Mouse (Mus musculus) CH12.LX (cell line): ENCODE results near the gene Sema6d.

ENCODE experiments used
- CHD1 ChIP-seq: IDR thresholded peaks from 2 replicates; pipeline ENCODE4 v1.6.1; 2012; ENCODE audit warnings: low read depth, low read length, improper control_type of control experiment, inconsistent platforms
- CTCF ChIP-seq, 2 experiments: IDR thresholded peaks in 1 of 2; conservative IDR thresholded peaks in 1 of 2; 2 replicates each; pipeline ENCODE4 v1.5.1; 2011 to 2012; ENCODE audit warnings: low read depth in 2 of 2, low read length in 2 of 2, improper control_type of control experiment in 1 of 2, inconsistent platforms in 1 of 2, mild to moderate bottlenecking in 1 of 2, moderate library complexity in 1 of 2
- EP300 ChIP-seq: IDR thresholded peaks from 2 replicates; pipeline ENCODE4 v1.6.1; 2011; ENCODE audit warnings: low read length, improper control_type of control experiment
- GABPA ChIP-seq: IDR thresholded peaks from 2 replicates; pipeline ENCODE4 v1.6.1; 2012; ENCODE audit warnings: low read depth, low read length, improper control_type of control experiment, inconsistent platforms; ENCODE audit not compliant: insufficient replicate concordance
- HCFC1 ChIP-seq: IDR thresholded peaks from 2 replicates; pipeline ENCODE4 v1.6.1; 2012; ENCODE audit warnings: low read depth, mild to moderate bottlenecking, inconsistent platforms, low read length, improper control_type of control experiment
- JUN ChIP-seq: IDR thresholded peaks from 2 replicates; pipeline ENCODE4 v1.6.1; 2011; ENCODE audit warnings: low read depth, mild to moderate bottlenecking, low read length, improper control_type of control experiment, moderate library complexity; ENCODE audit not compliant: insufficient read depth
- POLR2A ChIP-seq: IDR thresholded peaks from 2 replicates; pipeline ENCODE4 v1.6.1; 2011; ENCODE audit warnings: low read depth, mild to moderate bottlenecking, improper control_type of control experiment, low read length
- RAD21 ChIP-seq: IDR thresholded peaks from 2 replicates; pipeline ENCODE4 v1.6.1; 2011; ENCODE audit warnings: low read depth, mild to moderate bottlenecking, low read length, improper control_type of control experiment, moderate library complexity
- SMC3 ChIP-seq: IDR thresholded peaks from 2 replicates; pipeline ENCODE4 v1.6.1; 2011; ENCODE audit warnings: low read depth, low read length, improper control_type of control experiment
- TCF12 ChIP-seq: IDR thresholded peaks from 2 replicates; pipeline ENCODE4 v1.6.1; 2014; ENCODE audit warnings: low read depth, mild to moderate bottlenecking, inconsistent platforms, low read length, improper control_type of control experiment
- USF1 ChIP-seq: IDR thresholded peaks from 2 replicates; pipeline ENCODE4 v1.6.1; 2014; ENCODE audit warnings: low read depth, mild to moderate bottlenecking, inconsistent platforms, low read length, improper control_type of control experiment
- ZC3H11A ChIP-seq: IDR thresholded peaks from 2 replicates; pipeline ENCODE4 v1.6.1; 2012; ENCODE audit warnings: low read depth, mild to moderate bottlenecking, inconsistent platforms, low read length, improper control_type of control experiment
- ZNF384 ChIP-seq: IDR thresholded peaks from 2 replicates; pipeline ENCODE4 v1.6.1; 2012; ENCODE audit warnings: low read depth, low read length, improper control_type of control experiment, inconsistent platforms

- TF ChIP-seq EP300 (no peak), SMC3 (no peak), CTCF (conservative IDR thresholded peaks at IDR 0.05 in 1 of 2, IDR thresholded peaks at IDR 0.05 in 1 of 2; ENCODE audit: low read depth in 2 of 2, low read length in 2 of 2) (no peak), POLR2A (no peak), HCFC1 (no peak), RAD21 (no peak), TCF12 (no peak), JUN (no peak), GABPA (no peak), USF1 (no peak), CHD1 (no peak), ZNF384 (no peak), ZC3H11A (no peak)
Observed at GRCm38 (mm10) chr2:124533602-124534001, 443.8 kb downstream of the Sema6d start.
